Mouse (Mus musculus) hindbrain, embryonic 11.5 days (tissue): ENCODE measurements around the gene Rgp1. TPM values are rescaled to one million over a fixed set of nuclear protein-coding genes. Genes with fewer than 3 reads are reported as not detected.

Experiments used
- ATAC-seq: fragments of 200-750 bp; cut with Nextera tagmentation; 2 replicates; pipeline ENCODE4 v1.8.0; 2017; ENCODE audit warnings: mild to moderate bottlenecking, moderate TSS enrichment, moderate library complexity; ENCODE audit not compliant: low FRiP score
- DNase-seq: peaks from one replicate; pipeline ENCODE4 v3.0.0-alpha.2; 2015; ENCODE audit warnings: low spot score
- H3K27ac ChIP-seq: fragments of 300-500 bp; sonication (generic); 2 replicates; pipeline ENCODE4 v1.5.1; 2014; ENCODE audit warnings: mild to moderate bottlenecking, low read depth, low read length
- H3K27me3 ChIP-seq: fragments of 300-500 bp; sonication (generic); 2 replicates; pipeline ENCODE4 v1.6.1; 2014; ENCODE audit warnings: mild to moderate bottlenecking, low read length, moderate library complexity, mixed read lengths; ENCODE audit not compliant: control insufficient read depth, insufficient read depth
- H3K36me3 ChIP-seq: fragments of 300-500 bp; sonication (generic); 2 replicates; pipeline ENCODE4 v1.6.1; 2014; ENCODE audit warnings: mild to moderate bottlenecking, low read length, moderate library complexity, mixed read lengths; ENCODE audit not compliant: control insufficient read depth, insufficient read depth
- H3K4me1 ChIP-seq: fragments of 300-500 bp; sonication (generic); replicated peaks from 2 replicates; pipeline ENCODE4 v1.6.1; 2014; ENCODE audit warnings: low read length, mixed read lengths; ENCODE audit not compliant: control insufficient read depth, insufficient read depth
- H3K4me2 ChIP-seq: fragments of 300-500 bp; sonication (generic); replicated peaks from 2 replicates; pipeline ENCODE4 v1.6.1; 2014; ENCODE audit warnings: mild to moderate bottlenecking, low read depth, low read length
- H3K4me3 ChIP-seq: fragments of 300-500 bp; sonication (generic); 2 replicates; pipeline ENCODE4 v1.5.1; 2014; ENCODE audit warnings: low read depth, low read length
- H3K9ac ChIP-seq: fragments of 300-500 bp; sonication (generic); 2 replicates; pipeline ENCODE4 v1.6.1; 2014; ENCODE audit warnings: low read depth, low read length
- H3K9me3 ChIP-seq: fragments of 300-500 bp; sonication (generic); 2 replicates; pipeline ENCODE4 v1.6.1; 2016; ENCODE audit warnings: low read length; ENCODE audit not compliant: control insufficient read depth
- WGBS: fragments of 180-500 bp; shearing (Covaris S2); extraction: QIAGEN DNeasy Blood & Tissue Kit; methylation state at CpG from one replicate; pipeline ENCODE4 v1.1.7; 2014; 5-methylcytosine and 5-hydroxymethylcytosine counted together
- polyA plus RNA-seq: library from polyadenylated mRNA; unstranded; fragments of >200 nt; fragmentation: Nextera tagmentation; extraction: Ambion mirVana; gene quantifications from 2 replicates; pipeline ENCODE4 v1.2.1, GENCODE M21; 2014

Gene Rgp1
- polyA plus RNA-seq, 1 experiment from 2014 or later, result 41.1 TPM

GRCm38 (mm10) chr4:43559519-43560242, 18.8 kb upstream of the Rgp1 start:
- H3K9ac ChIP-seq, result no peak overlapping the region; the same call in 1 of the 2 replicates
- H3K27me3 ChIP-seq, result no peaks in the 10 kb centered on the region
- peaks cover 24% of the 10 kb centered on the region for H3K4me1 ChIP-seq
- H3K4me3 ChIP-seq, result no peak overlapping the region; the same call in 1 of the 2 replicates
- peak overlapping the region; percentile 11; the same call in 1 of the 2 replicates for H3K4me2 ChIP-seq
- DNase-seq, result no peak
- 80% methylated on average over 13 of the region's 13 CpGs for WGBS
- H3K36me3 ChIP-seq, result peaks cover 6% of the 10 kb centered on the region; the same call in 1 of the 2 replicates
- ATAC-seq, result no peak
- no peak overlapping the region for H3K27ac ChIP-seq
- H3K9me3 ChIP-seq, result no peaks in the 10 kb centered on the region

DNA sequence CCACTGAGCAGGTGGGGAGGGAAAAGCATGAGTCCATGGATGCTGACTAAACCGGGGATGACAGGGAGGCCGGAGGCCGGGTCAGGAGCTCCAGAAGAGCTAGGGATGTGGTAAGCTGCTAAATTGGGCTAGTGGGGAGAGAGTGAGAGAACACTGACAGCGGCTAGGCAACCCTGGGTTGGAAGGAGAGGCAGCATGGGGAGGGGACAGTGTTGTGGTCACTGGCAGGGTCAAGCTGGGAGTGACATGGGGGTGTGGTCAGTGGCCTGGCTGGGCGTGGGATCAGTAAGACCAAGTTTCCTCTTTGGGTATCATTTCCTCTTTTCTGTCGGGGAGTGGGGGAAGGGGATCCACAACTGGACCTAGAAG, 18.3 kb upstream of the Rgp1 start:
- DNase-seq, result no peak
- peak overlapping the region; percentile 72 for H3K4me2 ChIP-seq
- H3K27me3 ChIP-seq, result no peaks in the 10 kb centered on the region
- 31% methylated on average over 6 of the region's 6 CpGs for WGBS
- peak overlapping the region; percentile 16; the same call in 1 of the 2 replicates for H3K9ac ChIP-seq
- no peak for ATAC-seq
- H3K9me3 ChIP-seq, result no peaks in the 10 kb centered on the region
- H3K36me3 ChIP-seq, result peaks cover 2% of the 10 kb centered on the region; the same call in 1 of the 2 replicates
- no peak overlapping the region for H3K4me3 ChIP-seq
- H3K4me1 ChIP-seq, result peaks cover 24% of the 10 kb centered on the region
- H3K27ac ChIP-seq, result no peak overlapping the region

DNA sequence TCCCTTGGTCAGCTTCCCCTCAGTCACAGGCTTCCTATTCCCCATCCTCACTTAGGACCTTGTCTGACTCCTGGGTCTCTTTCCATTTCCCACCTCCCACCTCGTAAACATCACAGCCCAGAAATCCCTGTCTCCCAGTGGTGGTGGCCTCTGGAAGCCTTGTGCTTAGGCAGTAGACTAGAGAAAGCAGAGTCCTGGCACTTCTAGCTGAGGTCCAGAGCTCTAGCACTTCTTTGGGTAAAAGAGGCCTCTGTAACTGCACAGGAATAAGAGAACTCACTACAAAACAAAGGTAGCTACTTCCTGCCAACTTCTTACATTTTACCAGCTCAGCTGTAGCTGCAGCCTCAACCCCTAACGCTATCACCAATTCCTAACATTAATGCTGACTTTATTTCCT, 17.5 kb upstream of the Rgp1 start:
- Histone ChIP-seq H3K9me3 (no peaks in the 10 kb centered on the region), H3K4me1 (peaks cover 24% of the 10 kb centered on the region), H3K36me3 (no peaks in the 10 kb centered on the region), H3K4me2 (peak overlapping the region; percentile 72), H3K27ac (no peak overlapping the region), H3K4me3 (peak overlapping the region; percentile 76), H3K27me3 (no peaks in the 10 kb centered on the region), H3K9ac (peak overlapping the region; percentile 95)
- DNase-seq (no peak), ATAC-seq (no peak)
- WGBS, result 49% methylated on average over 2 of the region's 2 CpGs

GRCm38 (mm10) chr4:43561436-43561996, 17.0 kb upstream of the Rgp1 start:
- WGBS, result 4% methylated on average over 16 of the region's 16 CpGs
- no peak for DNase-seq
- H3K9me3 ChIP-seq, result no peaks in the 10 kb centered on the region
- peak overlapping the region; percentile 72 for H3K4me2 ChIP-seq
- H3K36me3 ChIP-seq, result 0 out of 2 replicates have a peak, but pooled peaks cover 2% of the 10 kb centered on the region
- peak; percentile 23 for ATAC-seq
- H3K27me3 ChIP-seq, result no peaks in the 10 kb centered on the region
- H3K9ac ChIP-seq, result peak overlapping the region; percentile 95
- peaks cover 24% of the 10 kb centered on the region for H3K4me1 ChIP-seq
- peak overlapping the region; percentile 76 for H3K4me3 ChIP-seq
- peak overlapping the region; percentile 95 for H3K27ac ChIP-seq

DNA sequence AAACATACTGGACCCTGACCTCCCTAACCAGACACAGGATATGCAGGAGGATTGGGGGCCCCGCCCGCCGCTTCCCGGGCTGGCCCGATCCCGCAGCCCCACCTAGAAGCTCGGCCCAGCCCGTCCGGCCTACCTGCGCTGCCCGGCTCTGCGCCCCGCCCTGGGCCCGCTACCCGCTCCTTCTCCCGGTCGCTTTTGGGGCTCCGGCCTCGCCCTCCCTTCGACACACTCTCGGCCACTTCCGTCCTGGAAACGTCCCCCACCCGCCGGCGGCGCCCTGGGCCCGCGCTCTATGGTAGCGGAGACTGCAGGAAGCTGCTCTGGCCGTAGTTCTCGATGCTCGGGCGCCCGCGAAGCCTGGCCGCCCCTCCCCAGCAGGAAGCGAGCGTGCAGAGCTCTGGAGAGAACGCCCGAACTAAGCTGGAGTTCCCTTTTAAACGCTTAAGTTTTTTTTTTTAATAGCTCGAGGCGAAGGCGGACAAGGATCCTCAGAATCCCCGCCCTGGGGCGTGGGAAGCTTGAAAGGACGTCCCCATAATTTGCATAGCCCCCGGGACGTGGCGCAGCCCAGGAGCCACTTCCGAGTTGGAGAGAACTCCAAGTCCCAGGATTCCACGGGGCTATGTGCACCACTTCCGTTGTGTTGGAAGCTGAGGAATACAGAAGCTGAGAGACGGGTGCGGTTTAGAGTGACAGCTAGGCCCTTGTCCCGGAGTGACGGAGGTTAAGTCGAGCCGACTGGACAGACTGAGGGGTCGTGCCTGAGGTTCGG, 16.3 kb upstream of the Rgp1 start, which contains the start of the genes Creb3 and Tln1:
TSS of gene Creb3 (plus strand) at position 336 of the 772 bp plus-strand sequence.
TSS of gene Tln1 (minus strand) at position 695 of the 772 bp plus-strand sequence.
- H3K4me1 ChIP-seq, result peaks cover 24% of the 10 kb centered on the region
- no peaks in the 10 kb centered on the region for H3K27me3 ChIP-seq
- peaks cover 5% of the 10 kb centered on the region; the same call in 1 of the 2 replicates for H3K36me3 ChIP-seq
- peak; percentile 94 for DNase-seq
- under 1% methylated on average over 62 of the region's 62 CpGs for WGBS
- ATAC-seq, result peak; percentile 97
- H3K9me3 ChIP-seq, result no peaks in the 10 kb centered on the region
- H3K9ac ChIP-seq, result peak within 1 kb of the TSS; percentile 95
- peak within 1 kb of the TSS; percentile 95 for H3K27ac ChIP-seq
- H3K4me2 ChIP-seq, result peak within 1 kb of the TSS; percentile 72
- peak within 1 kb of the TSS; percentile 76 for H3K4me3 ChIP-seq

GRCm38 (mm10) chr4:43562769-43563600, 15.5 kb upstream of the Rgp1 start:
- DNase-seq (no peak), ATAC-seq (peak; percentile 38)
- Histone ChIP-seq H3K27me3 (no peaks in the 10 kb centered on the region), H3K36me3 (peaks cover 6% of the 10 kb centered on the region; the same call in 1 of the 2 replicates), H3K4me1 (peaks cover 22% of the 10 kb centered on the region), H3K4me2 (peak overlapping the region; percentile 72), H3K9ac (peak overlapping the region; percentile 95), H3K9me3 (no peaks in the 10 kb centered on the region), H3K4me3 (peak overlapping the region; percentile 76), H3K27ac (no peak overlapping the region)
- 8% methylated on average over 22 of the region's 22 CpGs for WGBS

- peak overlapping the region; percentile 72 for H3K4me2 ChIP-seq
- H3K4me3 ChIP-seq, result peak overlapping the region; percentile 76
- H3K36me3 ChIP-seq, result peaks cover 6% of the 10 kb centered on the region; the same call in 1 of the 2 replicates
- H3K9me3 ChIP-seq, result no peaks in the 10 kb centered on the region
- no peak overlapping the region for H3K27ac ChIP-seq
- H3K27me3 ChIP-seq, result no peaks in the 10 kb centered on the region
- peak overlapping the region; percentile 95 for H3K9ac ChIP-seq
- WGBS, result 87% methylated on average over 4 of the region's 4 CpGs
- H3K4me1 ChIP-seq, result peaks cover 20% of the 10 kb centered on the region
- ATAC-seq, result no peak
- no peak for DNase-seq
These were observed 15.0 kb upstream of the Rgp1 start for GRCm38 (mm10) chr4:43563601-43563875.

DNA sequence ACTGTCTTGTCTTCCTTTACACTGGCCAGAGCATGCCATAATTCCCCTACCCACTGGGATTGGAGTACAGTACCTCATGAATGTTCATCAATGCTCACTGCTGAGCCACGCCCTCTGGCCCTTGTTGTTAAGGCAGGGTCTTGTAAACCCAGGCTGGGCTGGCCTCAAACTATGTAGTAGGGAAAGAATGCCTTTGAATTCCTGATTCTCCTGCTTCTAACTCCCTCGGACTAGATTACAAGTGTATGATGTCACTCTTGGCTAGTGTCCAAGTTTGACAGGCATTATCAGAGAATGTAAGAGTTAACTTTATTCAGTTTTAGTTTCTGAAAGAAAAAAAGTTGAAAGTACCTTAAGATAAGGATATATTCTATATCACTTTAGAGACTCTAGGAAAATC, 14.3 kb upstream of the Rgp1 start:
- ATAC-seq (no peak), DNase-seq (no peak)
- peaks cover 9% of the 10 kb centered on the region for H3K36me3 ChIP-seq
- H3K4me3 ChIP-seq, result no peak overlapping the region
- peaks cover 16% of the 10 kb centered on the region for H3K4me1 ChIP-seq
- no peaks in the 10 kb centered on the region for H3K27me3 ChIP-seq
- no peak overlapping the region for H3K4me2 ChIP-seq
- H3K9me3 ChIP-seq, result no peaks in the 10 kb centered on the region
- no peak overlapping the region for H3K27ac ChIP-seq
- H3K9ac ChIP-seq, result no peak overlapping the region
- WGBS, result 75% methylated on average over 2 of the region's 2 CpGs
